Mouse (Mus musculus): ENCODE results near the gene Rbms2. TPM values are rescaled to one million over a fixed set of nuclear protein-coding genes. Genes with fewer than 3 reads are reported as not detected.

The Rbms2 gene
- polyA plus RNA-seq, 1 experiment from 2014 or later = 7.0 TPM

DNA sequence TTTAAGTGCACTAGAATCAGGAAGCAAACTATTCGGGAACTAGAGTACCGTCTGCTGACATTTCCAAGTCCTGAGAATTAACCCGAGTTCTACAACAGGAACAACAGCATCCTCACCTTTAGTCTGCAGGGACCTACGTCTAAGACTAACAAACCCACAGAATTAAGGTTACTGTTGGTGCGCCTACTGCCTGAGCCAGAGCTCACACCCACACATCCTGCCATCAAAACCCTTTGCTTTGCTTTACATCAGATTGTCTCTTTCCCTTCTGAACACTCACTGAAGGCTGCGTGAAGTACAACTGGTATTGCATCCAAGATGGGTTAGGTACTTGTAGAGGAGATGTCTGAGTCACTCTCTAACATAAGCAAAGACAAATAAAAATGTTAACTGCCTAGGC, 44.7 kb downstream of the Rbms2 start:
- 0 out of 2 replicates have a peak, but pooled peaks cover 6% of the 10 kb centered on the region for H3K4me1 ChIP-seq (replicated peaks)
- H3K36me3 ChIP-seq = peaks cover 16% of the 10 kb centered on the region
- WGBS (ENCODE audit: insufficient replicate concordance) = 74% methylated on average over 6 of the region's 6 CpGs
- H3K4me2 ChIP-seq = no peak overlapping the region
- no peaks in the 10 kb centered on the region for H3K27me3 ChIP-seq
- H3K4me3 ChIP-seq (replicated peaks) = no peak overlapping the region
- ATAC-seq (ENCODE audit: low read depth) = no peak
- no peak overlapping the region for H3K27ac ChIP-seq
- no peak for DNase-seq
- no peak overlapping the region for H3K9ac ChIP-seq
- no peaks in the 10 kb centered on the region for H3K9me3 ChIP-seq (replicated peaks)

GRCm38 (mm10) chr10:128133650-128134332, 46.3 kb downstream of the Rbms2 start:
- no peak for DNase-seq
- H3K27me3 ChIP-seq = no peaks in the 10 kb centered on the region
- no peak overlapping the region for H3K4me2 ChIP-seq
- H3K27ac ChIP-seq = no peak overlapping the region
- H3K9me3 ChIP-seq (replicated peaks) = no peaks in the 10 kb centered on the region
- WGBS (ENCODE audit: insufficient replicate concordance) = 71% methylated on average over 13 of the region's 13 CpGs
- H3K9ac ChIP-seq = no peak overlapping the region
- ATAC-seq (ENCODE audit: low read depth) = no peak
- 0 out of 2 replicates have a peak, but pooled peaks cover 6% of the 10 kb centered on the region for H3K4me1 ChIP-seq (replicated peaks)
- H3K4me3 ChIP-seq (replicated peaks) = no peak overlapping the region
- peaks cover 29% of the 10 kb centered on the region for H3K36me3 ChIP-seq

DNA sequence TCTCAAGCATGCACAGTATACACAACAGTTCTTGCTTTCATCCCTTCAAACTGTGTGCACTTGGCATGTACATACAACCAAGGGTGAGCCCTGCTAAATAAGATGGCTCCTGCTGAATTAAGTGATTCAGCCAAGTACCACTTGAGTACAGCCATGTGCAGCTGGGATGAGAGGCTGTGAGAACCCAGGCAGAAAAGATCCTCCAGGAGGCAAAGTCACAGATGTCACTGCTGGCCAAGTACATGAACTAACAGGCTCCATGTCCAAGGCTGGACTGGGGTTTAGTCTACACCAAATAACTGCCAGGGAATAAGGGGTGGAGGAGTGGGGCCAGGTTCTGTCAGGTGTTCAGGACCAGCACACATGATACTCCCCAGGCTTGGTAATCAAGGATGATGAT, 48.3 kb downstream of the Rbms2 start:
- Histone ChIP-seq H3K4me3 (replicated peaks) (no peak overlapping the region), H3K36me3 (peaks cover 36% of the 10 kb centered on the region), H3K27ac (no peak overlapping the region), H3K27me3 (no peaks in the 10 kb centered on the region), H3K4me2 (no peak overlapping the region), H3K9ac (no peak overlapping the region), H3K4me1 (replicated peaks) (0 out of 2 replicates have a peak, but pooled peaks cover 6% of the 10 kb centered on the region), H3K9me3 (replicated peaks) (no peaks in the 10 kb centered on the region)
- no peak for DNase-seq
- no peak for ATAC-seq (ENCODE audit: low read depth)

DNA sequence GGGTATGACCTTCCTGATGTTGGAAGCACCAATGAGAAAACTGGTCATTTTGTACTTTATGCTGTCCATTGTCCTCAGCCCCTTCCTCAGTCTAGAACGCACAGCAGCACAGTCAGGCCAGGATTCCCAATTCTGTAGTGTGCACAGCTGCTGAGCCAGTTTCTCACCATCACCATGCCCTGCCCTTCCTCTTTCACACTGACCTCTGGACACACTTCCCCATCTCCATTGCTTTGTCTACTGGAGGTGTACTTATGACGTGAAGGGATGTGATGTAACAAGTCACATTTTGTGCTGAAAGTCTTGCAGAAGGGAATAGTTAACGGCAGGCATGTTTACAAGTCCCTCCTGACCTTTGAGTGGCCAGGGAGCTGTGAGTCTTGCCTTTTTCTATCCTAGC, 48.8 kb downstream of the Rbms2 start:
- Histone ChIP-seq H3K4me1 (replicated peaks) (0 out of 2 replicates have a peak, but pooled peaks cover 6% of the 10 kb centered on the region), H3K27ac (no peak overlapping the region), H3K27me3 (no peaks in the 10 kb centered on the region), H3K4me2 (no peak overlapping the region), H3K9me3 (replicated peaks) (no peaks in the 10 kb centered on the region), H3K4me3 (replicated peaks) (no peak overlapping the region), H3K36me3 (peaks cover 41% of the 10 kb centered on the region), H3K9ac (no peak overlapping the region)
- no peak for ATAC-seq (ENCODE audit: low read depth)
- 56% methylated on average over 3 of the region's 3 CpGs for WGBS (ENCODE audit: insufficient replicate concordance)
- DNase-seq = no peak

DNA sequence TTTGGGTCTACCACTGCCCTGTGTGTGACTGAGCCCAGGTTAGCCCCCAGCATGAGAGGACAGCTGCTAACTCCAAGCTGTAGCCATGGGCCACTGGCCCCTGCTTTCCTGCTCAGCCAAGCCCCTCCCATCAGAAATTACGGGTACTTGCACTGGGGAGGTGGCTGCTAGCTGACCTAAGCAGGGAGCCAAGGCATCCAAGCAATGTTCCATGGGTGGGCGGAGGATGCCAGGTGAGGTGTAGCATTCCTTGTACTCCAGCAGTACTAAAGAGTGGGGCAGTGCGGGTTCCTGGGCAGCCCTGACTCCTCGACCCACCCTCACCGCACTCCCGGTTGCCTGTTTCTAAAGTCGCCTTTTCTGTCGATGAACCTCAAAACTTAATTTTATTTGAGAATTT, 52.0 kb downstream of the Rbms2 start:
- Histone ChIP-seq H3K4me3 (replicated peaks) (no peak overlapping the region), H3K36me3 (peaks cover 69% of the 10 kb centered on the region), H3K27ac (no peak overlapping the region), H3K9me3 (replicated peaks) (no peaks in the 10 kb centered on the region), H3K4me1 (replicated peaks) (0 out of 2 replicates have a peak, but pooled peaks cover 6% of the 10 kb centered on the region), H3K4me2 (no peak overlapping the region), H3K27me3 (no peaks in the 10 kb centered on the region), H3K9ac (no peak overlapping the region)
- no peak for ATAC-seq (ENCODE audit: low read depth)
- WGBS (ENCODE audit: insufficient replicate concordance) = 89% methylated on average over 8 of the region's 8 CpGs
- DNase-seq = no peak

GRCm38 (mm10) chr10:128127497-128127896, 52.6 kb downstream of the Rbms2 start:
- no peaks in the 10 kb centered on the region for H3K9me3 ChIP-seq (replicated peaks)
- ATAC-seq (ENCODE audit: low read depth) = no peak

GRCm38 (mm10) chr10:128125951-128126350, 54.1 kb downstream of the Rbms2 start:
- 92% methylated on average over 14 of the region's 14 CpGs for WGBS (ENCODE audit: insufficient replicate concordance)
- ATAC-seq (ENCODE audit: low read depth) (no peak), DNase-seq (no peak)
- H3K27me3 ChIP-seq = no peaks in the 10 kb centered on the region
- H3K4me2 ChIP-seq = no peak overlapping the region
- H3K9me3 ChIP-seq (replicated peaks) = no peaks in the 10 kb centered on the region
- no peak overlapping the region for H3K4me3 ChIP-seq (replicated peaks)
- no peaks in the 10 kb centered on the region for H3K4me1 ChIP-seq (replicated peaks)
- no peak overlapping the region for H3K27ac ChIP-seq
- H3K9ac ChIP-seq = no peak overlapping the region
- H3K36me3 ChIP-seq = peaks cover 91% of the 10 kb centered on the region

More at GRCm38 (mm10) chr10:128127497-128127896, 52.6 kb downstream of the Rbms2 start:
- WGBS (ENCODE audit: insufficient replicate concordance) = 75% methylated on average over 5 of the region's 5 CpGs
- no peak overlapping the region for H3K27ac ChIP-seq
- no peak overlapping the region for H3K4me3 ChIP-seq (replicated peaks)
- 0 out of 2 replicates have a peak, but pooled peaks cover 6% of the 10 kb centered on the region for H3K4me1 ChIP-seq (replicated peaks)
- no peak overlapping the region for H3K4me2 ChIP-seq
- no peaks in the 10 kb centered on the region for H3K27me3 ChIP-seq
- H3K36me3 ChIP-seq = peaks cover 76% of the 10 kb centered on the region
- no peak for DNase-seq
- H3K9ac ChIP-seq = no peak overlapping the region

DNA sequence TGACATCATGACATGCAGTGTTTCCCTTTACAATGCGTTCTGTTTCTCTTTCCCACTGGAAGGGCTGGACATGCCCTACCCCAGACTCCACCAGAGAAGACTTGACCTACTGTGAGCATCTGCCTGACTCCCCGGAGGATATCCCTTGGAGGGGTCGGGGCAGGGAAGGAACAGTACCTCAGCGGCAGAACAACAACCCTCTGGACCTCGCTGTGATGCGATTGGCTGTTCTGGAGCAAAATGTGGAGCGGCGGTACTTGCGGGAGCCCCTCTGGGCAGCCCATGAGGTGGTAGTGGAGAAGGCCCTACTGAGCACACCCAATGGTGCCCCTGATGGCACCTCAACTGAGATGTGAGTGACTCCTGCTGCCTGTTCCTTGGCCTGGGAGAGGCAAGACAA, 55.3 kb downstream of the Rbms2 start:
- no peak overlapping the region for H3K4me3 ChIP-seq (replicated peaks)
- H3K27ac ChIP-seq = no peak overlapping the region
- H3K4me1 ChIP-seq (replicated peaks) = no peaks in the 10 kb centered on the region
- H3K4me2 ChIP-seq = no peak overlapping the region
- no peaks in the 10 kb centered on the region for H3K9me3 ChIP-seq (replicated peaks)
- DNase-seq = no peak
- no peaks in the 10 kb centered on the region for H3K27me3 ChIP-seq
- H3K9ac ChIP-seq = no peak overlapping the region
- no peak for ATAC-seq (ENCODE audit: low read depth)
- WGBS (ENCODE audit: insufficient replicate concordance) = 93% methylated on average over 9 of the region's 9 CpGs
- H3K36me3 ChIP-seq = peaks cover 93% of the 10 kb centered on the region

- H3K9ac ChIP-seq = no peak overlapping the region
- H3K27ac ChIP-seq = no peak overlapping the region
- no peaks in the 10 kb centered on the region for H3K4me1 ChIP-seq (replicated peaks)
- H3K9me3 ChIP-seq (replicated peaks) = no peaks in the 10 kb centered on the region
- H3K4me2 ChIP-seq = no peak overlapping the region
- no peak overlapping the region for H3K4me3 ChIP-seq (replicated peaks)
- DNase-seq (no peak), ATAC-seq (ENCODE audit: low read depth) (no peak)
- WGBS (ENCODE audit: insufficient replicate concordance) = 92% methylated on average over 7 of the region's 7 CpGs
- no peaks in the 10 kb centered on the region for H3K27me3 ChIP-seq
- H3K36me3 ChIP-seq = peaks cover 95% of the 10 kb centered on the region
These were observed 56.3 kb downstream of the Rbms2 start for GRCm38 (mm10) chr10:128123833-128124232.

DNA sequence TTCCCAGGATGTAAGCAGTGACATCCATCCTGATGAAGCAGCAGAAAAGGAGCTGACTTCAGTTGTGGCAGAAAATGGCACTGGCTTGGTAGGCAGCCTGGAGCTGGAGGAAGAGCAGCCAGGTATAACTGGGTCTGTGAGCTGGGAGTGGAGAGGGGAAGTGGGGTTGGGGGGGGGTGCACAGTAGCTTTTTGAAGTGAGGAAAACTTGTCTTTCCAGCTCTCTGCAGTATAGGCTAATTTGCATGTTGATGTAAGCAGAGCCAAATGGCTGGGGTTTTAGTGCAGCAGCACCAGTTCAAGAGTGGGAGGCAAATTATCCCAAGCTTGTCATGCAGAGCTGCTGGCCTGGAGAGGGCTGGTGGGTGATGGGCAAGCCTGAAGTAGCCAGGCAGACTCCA, 68.9 kb downstream of the Rbms2 start:
- DNase-seq = no peak
- H3K4me1 ChIP-seq (replicated peaks) = no peaks in the 10 kb centered on the region
- H3K4me3 ChIP-seq (replicated peaks) = no peak overlapping the region
- H3K36me3 ChIP-seq = peaks cover 75% of the 10 kb centered on the region
- H3K4me2 ChIP-seq = no peak overlapping the region
- H3K27ac ChIP-seq = no peak overlapping the region
- no peak overlapping the region for H3K9ac ChIP-seq
- no peaks in the 10 kb centered on the region for H3K27me3 ChIP-seq
- no peak for ATAC-seq (ENCODE audit: low read depth)
- no peaks in the 10 kb centered on the region for H3K9me3 ChIP-seq (replicated peaks)

DNA sequence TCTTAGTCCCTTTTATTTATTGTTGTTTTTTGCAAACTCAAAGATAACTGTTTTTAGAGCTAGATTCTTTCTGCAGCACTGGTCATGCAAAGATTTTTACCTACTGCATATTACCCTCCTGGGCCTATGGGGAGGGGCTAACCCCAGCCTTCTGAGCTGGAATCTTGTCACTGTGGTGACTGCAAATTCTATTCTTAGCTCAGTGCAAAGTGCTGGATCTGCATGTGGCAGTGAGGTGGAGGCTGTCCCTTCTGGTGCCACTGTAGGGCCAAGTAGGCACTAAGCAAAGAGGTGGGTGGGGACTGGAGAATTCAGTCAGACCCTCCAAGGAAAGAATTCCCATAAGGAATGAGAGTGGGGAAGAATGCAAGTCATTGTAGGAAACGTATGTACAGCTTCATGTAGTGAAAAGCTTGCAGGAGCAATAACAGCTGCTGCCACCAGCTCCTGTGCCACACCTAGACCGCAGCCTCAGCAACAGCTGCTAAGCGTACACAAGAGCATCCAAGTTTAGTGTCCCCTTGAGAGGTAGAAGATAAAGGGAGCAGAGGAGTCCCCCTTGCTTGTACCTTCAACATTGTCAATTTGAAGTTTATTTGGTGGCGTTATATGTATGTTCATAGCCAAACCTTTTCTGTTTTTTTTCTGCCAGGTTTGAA, 69.9 kb downstream of the Rbms2 start:
- H3K9me3 ChIP-seq (replicated peaks) = no peaks in the 10 kb centered on the region
- no peak overlapping the region for H3K9ac ChIP-seq
- H3K36me3 ChIP-seq = peaks cover 65% of the 10 kb centered on the region
- no peak overlapping the region for H3K4me2 ChIP-seq
- ATAC-seq (ENCODE audit: low read depth) (no peak), DNase-seq (no peak)
- no peaks in the 10 kb centered on the region for H3K4me1 ChIP-seq (replicated peaks)
- 87% methylated on average over 4 of the region's 4 CpGs for WGBS (ENCODE audit: insufficient replicate concordance)
- H3K27ac ChIP-seq = no peak overlapping the region
- H3K4me3 ChIP-seq (replicated peaks) = no peak overlapping the region
- no peaks in the 10 kb centered on the region for H3K27me3 ChIP-seq

- WGBS (ENCODE audit: insufficient replicate concordance) = 0% methylated on average over 13 of the region's 13 CpGs
These were observed 82.5 kb downstream of the Rbms2 start for GRCm38 (mm10) chr10:128097587-128097971.

More at GRCm38 (mm10) chr10:128097587-128097971, 82.5 kb downstream of the Rbms2 start:
- ATAC-seq (ENCODE audit: low read depth) = no peak
- H3K27ac ChIP-seq = peak overlapping the region; percentile 74
- peak overlapping the region; percentile 100 for H3K4me3 ChIP-seq (replicated peaks)
- peaks cover 55% of the 10 kb centered on the region for H3K4me1 ChIP-seq (replicated peaks)
- peak overlapping the region; percentile 96 for H3K4me2 ChIP-seq
- H3K9me3 ChIP-seq (replicated peaks) = no peaks in the 10 kb centered on the region
- DNase-seq = peak; percentile 47
- H3K9ac ChIP-seq = peak overlapping the region; percentile 95
- H3K36me3 ChIP-seq = peaks cover 10% of the 10 kb centered on the region
- H3K27me3 ChIP-seq = no peaks in the 10 kb centered on the region
